8 mouse cellular contexts compared by ENCODE assay signal in genomic region chr10:4387701-4388383, GRCm38 (mm10). TPM values are rescaled to one million over a fixed set of nuclear protein-coding genes. Genes with fewer than 3 reads are reported as not detected.
DNase-seq lines count a peak whose midpoint lies in the region; ATAC-seq and TF ChIP-seq lines count a peak whose summit lies in the region.

Gene Zbtb2 (minus strand): TSS chr10:4388108.

- H3K9ac ChIP-seq in forebrain, embryonic 16.5 days (replicated peaks; ENCODE audit: low read depth, low read length) = peak within 1 kb of the TSS; percentile 99

- peak within 1 kb of the TSS; percentile 90 for H3K4me3 ChIP-seq in G1E (ENCODE audit: low read depth, low read length)
- H3K4me3 ChIP-seq in forebrain, embryonic 16.5 days (replicated peaks; ENCODE audit: low read length) = peak within 1 kb of the TSS; percentile 95

- H3K4me1 ChIP-seq in G1E (ENCODE audit: insufficient read depth, low read depth, low read length) = peaks cover 58% of the 10 kb centered on the region
- peaks cover 38% of the 10 kb centered on the region for H3K4me1 ChIP-seq in forebrain, embryonic 16.5 days (replicated peaks; ENCODE audit: control insufficient read depth, insufficient read depth, low read length)

- peaks cover 39% of the 10 kb centered on the region for H3K36me3 ChIP-seq in G1E (replicated peaks)
- no peaks in the 10 kb centered on the region for H3K36me3 ChIP-seq in forebrain, embryonic 16.5 days (ENCODE audit: control insufficient read depth, insufficient read depth)

- TF ChIP-seq CTCF in G1E (IDR thresholded peaks at IDR 0.05; ENCODE audit: low read depth, low read length) = no peak

- no peak for ATAC-seq in G1E (ENCODE audit: extremely low read depth, insufficient number of reproducible peaks, low FRiP score, poor library complexity, severe bottlenecking)
- peak; percentile 4 for ATAC-seq in forebrain, embryonic 16.5 days

- peak; percentile 44 for DNase-seq in G1E (ENCODE audit: low spot score)
- peak; percentile 75 for DNase-seq in cerebellum, adult 18-20 months
- DNase-seq in heart, postnatal 4 days = peak; percentile 71
- peak; percentile 75 for DNase-seq in layer of hippocampus, adult 9-11 months
- peak; percentile 75 for DNase-seq in lung, postnatal 10 days
- peak; percentile 34 for DNase-seq in ovary, postnatal 14 days (ENCODE audit: low spot score)
- peak; percentile 66 to 71 for DNase-seq in thymus, postnatal 10 days (ENCODE audit: low spot score in 2 of 2)

- peak within 1 kb of the TSS; percentile 100 for H3K27ac ChIP-seq in forebrain, embryonic 16.5 days (ENCODE audit: low read length)

- under 1% methylated on average over 63 of the region's 87 CpGs for WGBS in forebrain, embryonic 16.5 days

- no peaks in the 10 kb centered on the region for H3K9me3 ChIP-seq in G1E (replicated peaks)
- no peaks in the 10 kb centered on the region for H3K9me3 ChIP-seq in forebrain, embryonic 16.5 days (ENCODE audit: control insufficient read depth, low read length)

- H3K4me2 ChIP-seq in forebrain, embryonic 16.5 days (ENCODE audit: low read length) = peak within 1 kb of the TSS; percentile 95

- H3K27me3 ChIP-seq in G1E (ENCODE audit: insufficient read depth, low read length) = no peaks in the 10 kb centered on the region
- no peaks in the 10 kb centered on the region for H3K27me3 ChIP-seq in forebrain, embryonic 16.5 days (replicated peaks; ENCODE audit: control insufficient read depth, insufficient read depth, low read length)

RNA-seq across cellular contexts. Expression of gene Zbtb2, which starts in this region (rescaled TPM):
- total RNA-seq in G1E (2014; fragmentation: Nextera tagmentation) = 16.7 and 21.5 TPM in 2 replicates
- 11.8 and 11.9 TPM in 2 replicates for total RNA-seq in G1E (2017)
- polyA plus RNA-seq in G1E (2012) = 7.3 and 7.5 TPM in 2 replicates
- 17.9 and 19.3 TPM in 2 replicates for polyA plus RNA-seq in forebrain, embryonic 16.5 days (2015; fragmentation: Nextera tagmentation; extraction: Ambion mirVana)
- total RNA-seq in heart, postnatal 4 days (2021) = 10 to 100 TPM; 10.6 to 10.9 TPM
